Mouse (Mus musculus) kidney, postnatal 25 days (tissue): ENCODE results near the gene Vangl2.
"Not testable (repeated sequence)": the region's sequence is repeated elsewhere in the genome, so short reads cannot be mapped to it uniquely, and the experiment has no call there.

Source experiments
- DNase-seq, 2 experiments: peaks; one replicate each; pipeline ENCODE4 v3.0.0; 2021; ENCODE audit warnings: mixed read lengths in 2 of 2

The Vangl2 gene

DNA sequence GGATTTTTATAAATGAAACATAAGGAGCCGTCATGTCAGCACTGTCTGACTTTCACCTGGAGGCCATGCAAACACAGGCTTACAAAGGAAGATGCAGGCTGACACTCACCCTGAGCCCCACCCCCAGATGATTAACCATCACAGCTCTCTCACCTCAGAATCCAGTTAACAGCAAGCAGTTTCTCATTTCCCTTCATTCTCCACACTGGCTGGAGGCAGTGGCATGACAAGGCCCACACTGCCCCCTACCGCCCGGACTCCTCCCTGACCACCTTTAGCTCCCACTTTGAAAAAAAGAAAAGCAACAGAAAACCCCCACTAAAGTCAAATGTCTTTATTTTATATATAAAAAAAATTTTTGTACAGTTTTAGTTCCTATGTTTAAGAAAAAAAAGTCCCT is 27.6 kb downstream of the Vangl2 start:
- peak in 1 of 2 experiments; percentile 62 for DNase-seq

- no peak for DNase-seq
Observed at GRCm38 (mm10) chr1:171998820-171999597, 29.2 kb downstream of the Vangl2 start.

- DNase-seq, result no peak
Observed at GRCm38 (mm10) chr1:171996701-171997100, 31.5 kb downstream of the Vangl2 start.

- DNase-seq, result no peak
Observed at GRCm38 (mm10) chr1:171994918-171995715, 33.1 kb downstream of the Vangl2 start.

DNA sequence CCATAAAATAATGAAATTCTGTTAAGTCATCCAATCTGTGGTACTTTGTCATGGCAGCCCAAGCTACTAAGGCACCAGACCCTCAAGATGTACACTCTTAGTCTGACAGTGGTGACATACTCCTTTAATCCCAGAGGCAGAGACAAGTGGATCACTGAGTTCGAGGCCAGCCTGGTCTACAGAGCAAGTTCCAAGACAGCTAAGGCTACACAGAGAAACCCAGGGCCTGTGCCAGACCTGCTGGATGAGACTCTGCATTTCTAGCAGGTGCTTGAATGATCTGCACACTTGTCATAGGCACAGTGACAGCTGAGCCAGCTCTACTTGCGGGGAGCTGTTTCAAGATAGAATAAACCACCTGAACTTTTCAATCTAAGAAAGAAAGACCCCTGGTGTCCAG is 33.7 kb downstream of the Vangl2 start:
- no peak for DNase-seq

DNA sequence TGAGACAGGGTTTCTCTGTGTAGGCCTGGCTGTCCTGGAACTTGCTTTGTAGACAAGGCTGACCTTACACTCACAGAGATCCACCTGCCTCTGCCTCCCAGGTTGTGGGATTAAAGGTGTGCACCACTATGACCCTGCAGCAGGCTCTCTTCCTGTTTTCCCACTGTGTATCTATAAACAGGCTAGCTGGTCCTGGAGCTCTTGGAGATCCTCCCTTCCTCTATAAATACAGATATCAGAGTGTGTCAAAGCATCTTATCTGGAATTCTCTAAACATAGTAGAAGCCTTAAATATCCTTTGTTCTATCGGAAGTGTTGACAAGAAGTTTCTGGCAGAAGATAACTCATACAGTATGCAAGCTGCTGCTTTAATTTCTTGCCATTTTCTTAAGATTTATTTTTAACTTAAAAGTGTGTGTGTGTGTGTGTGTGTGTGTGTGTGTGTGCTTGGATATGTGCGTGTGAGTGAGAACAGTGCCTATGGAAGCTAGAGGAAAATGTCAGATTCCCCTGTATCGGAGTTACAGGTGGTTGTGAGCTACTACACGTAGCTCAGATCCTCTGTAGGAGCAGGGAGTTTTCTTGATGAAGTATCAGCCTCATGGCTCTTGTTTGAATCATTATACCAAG is 35.2 kb downstream of the Vangl2 start:
- no peak for DNase-seq

- no peak for DNase-seq
Observed at GRCm38 (mm10) chr1:171991883-171992282, 36.4 kb downstream of the Vangl2 start.

- DNase-seq, result no peak
Observed at GRCm38 (mm10) chr1:171984121-171984520, 44.1 kb downstream of the Vangl2 start.

DNA sequence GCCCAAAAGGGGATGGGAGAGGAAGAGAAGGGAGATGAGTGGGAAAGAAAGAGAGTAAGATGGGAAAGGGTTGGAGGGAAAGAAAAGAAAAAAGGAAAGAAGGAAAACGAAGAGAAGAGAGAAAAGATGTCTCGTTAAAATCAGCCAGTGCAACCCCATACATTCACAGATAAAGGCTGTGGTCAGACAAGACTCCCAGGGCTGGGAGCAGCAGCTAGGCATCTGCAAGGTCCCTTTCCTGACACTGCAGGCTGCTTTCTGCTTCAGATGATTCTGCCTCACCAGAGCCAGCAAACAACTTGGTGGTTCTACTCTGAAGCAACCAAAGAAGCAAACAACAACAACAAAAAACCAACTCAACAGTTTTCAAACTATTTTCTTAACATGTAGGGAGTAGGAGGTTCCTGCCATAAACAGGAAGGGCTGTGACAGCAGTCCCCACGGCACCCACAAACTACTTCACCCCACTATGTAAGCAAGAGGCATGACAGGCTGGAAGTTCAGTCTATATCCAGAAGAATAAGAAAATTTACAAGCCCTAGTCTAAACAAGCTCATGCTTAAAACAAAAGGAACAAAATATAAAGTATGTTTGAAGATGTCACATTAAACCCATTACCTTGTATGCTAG is 44.8 kb downstream of the Vangl2 start:
- no peak for DNase-seq

- no peak for DNase-seq
Observed at GRCm38 (mm10) chr1:171982740-171983139, 45.5 kb downstream of the Vangl2 start.

DNA sequence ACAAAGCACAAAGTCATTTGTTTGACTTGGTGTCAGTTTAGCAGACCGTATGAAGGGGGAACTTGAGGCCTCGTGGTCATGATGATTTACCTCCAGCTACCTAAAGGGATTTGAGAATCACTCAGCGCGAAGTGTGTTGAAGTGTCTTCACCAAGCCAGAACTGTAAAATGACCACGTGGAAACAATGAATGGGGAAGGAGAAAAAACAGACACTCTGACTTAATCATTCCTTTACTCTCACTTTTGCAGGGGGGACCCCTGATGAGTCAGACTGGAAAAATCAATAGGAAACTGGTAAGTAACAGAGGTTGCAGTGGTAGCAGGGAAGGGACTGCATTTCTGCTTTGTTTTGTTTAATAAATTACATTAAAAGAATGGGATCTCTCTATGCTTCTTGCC is 46.1 kb downstream of the Vangl2 start:
- DNase-seq, result no peak

- DNase-seq, result no peak
Observed at GRCm38 (mm10) chr1:171979969-171980730, 48.1 kb downstream of the Vangl2 start.

DNA sequence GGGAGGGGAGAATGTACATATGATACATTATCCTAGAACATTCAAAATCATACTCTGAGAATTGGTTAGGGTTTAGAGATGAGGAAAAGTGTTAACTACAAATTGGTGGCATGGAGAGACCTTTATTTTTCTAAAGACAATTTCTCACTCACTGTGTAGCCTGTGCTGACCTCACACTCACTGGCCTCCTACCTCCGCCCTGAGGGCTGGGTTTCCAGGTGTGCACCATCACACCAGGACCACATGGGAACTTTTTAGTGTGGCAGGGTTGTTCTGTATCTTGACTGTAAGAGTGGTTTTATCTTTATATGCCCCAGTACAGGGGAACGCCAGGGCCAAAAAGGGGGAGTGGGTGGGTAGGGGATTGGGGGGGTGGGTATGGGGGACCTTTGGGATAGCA is 50.4 kb downstream of the Vangl2 start:
- DNase-seq, result no peak

DNA sequence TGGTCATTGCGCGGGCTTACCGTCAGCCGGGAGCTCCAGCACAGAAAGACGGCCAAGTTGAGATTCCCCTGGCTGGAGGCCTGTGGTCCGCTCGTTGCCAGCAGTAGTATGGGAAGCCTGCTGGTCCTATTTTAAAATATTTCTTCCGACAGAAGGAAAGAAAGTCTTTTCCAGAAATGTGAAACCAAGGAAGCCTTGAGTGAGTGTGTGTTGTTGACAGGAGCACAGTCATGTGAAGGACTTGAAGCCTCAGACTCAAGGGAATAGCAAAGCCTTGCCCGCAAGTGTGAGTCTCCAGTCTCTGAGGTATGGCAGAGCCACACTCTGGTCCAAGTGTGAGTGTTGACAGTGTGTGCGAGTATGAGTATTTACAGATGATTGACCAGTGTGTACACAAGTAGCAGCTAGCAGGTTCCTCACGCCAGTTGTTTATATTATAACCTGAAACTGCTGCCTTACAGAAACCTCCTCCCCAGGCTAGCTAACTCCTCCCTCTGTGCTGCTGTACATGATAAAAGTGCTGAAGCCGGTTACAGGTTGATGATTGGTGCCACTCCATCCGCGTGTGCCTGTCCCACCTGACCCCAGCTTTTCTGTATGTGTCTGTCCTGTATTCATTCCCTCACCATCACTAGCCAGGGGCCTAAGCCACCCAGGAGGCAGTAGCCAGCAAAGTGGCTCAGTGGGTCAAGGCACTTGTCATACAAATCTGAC is 51.3 kb downstream of the Vangl2 start:
- DNase-seq, result no peak

DNA sequence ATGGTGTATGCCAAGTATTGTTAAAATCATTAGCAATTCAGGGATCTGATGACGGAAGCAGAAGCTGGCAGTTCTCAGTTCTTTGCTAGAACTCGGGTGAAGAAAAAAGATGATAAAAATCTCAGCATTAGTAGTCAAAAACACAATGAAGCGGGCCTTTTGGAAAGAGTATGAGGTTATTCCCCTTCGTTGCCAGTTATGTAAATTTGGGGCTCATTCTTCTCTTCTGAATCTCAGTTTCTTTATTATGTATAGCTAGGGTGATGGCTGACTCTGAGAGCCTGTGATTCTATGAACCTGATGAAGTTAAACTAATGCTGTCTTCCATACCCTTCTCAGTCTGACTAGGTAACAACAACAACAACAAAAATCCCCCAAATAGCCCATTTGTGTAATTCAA is 52.4 kb downstream of the Vangl2 start:
- DNase-seq, result no peak

GRCm38 (mm10) chr1:171975377-171975776 is 52.9 kb downstream of the Vangl2 start:
- no peak for DNase-seq

- DNase-seq, result not testable (repeated sequence)
Observed at GRCm38 (mm10) chr1:171974361-171974760, 53.9 kb downstream of the Vangl2 start.

- DNase-seq, result no peak
Observed at GRCm38 (mm10) chr1:171970854-171971586, 57.2 kb downstream of the Vangl2 start.

DNA sequence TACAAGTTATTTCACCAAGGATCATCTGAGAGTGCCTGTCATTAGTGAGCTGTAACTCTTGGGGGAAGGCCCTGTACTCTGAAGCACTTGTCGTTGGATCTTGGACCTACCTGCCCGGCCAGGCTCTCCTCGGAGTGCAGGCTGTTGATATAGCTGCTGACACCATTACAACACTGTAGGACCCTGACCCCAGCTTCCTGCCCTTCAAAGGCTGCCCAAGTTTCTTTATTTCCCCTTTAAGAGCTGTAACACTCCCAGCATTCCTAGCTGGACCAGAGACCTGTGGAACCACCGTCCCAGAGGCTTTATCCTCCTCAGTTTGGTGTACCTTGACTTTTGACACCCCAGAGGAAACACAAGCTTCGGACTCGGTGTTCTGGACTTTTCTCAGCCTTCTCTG is 59.0 kb downstream of the Vangl2 start:
- no peak for DNase-seq

DNA sequence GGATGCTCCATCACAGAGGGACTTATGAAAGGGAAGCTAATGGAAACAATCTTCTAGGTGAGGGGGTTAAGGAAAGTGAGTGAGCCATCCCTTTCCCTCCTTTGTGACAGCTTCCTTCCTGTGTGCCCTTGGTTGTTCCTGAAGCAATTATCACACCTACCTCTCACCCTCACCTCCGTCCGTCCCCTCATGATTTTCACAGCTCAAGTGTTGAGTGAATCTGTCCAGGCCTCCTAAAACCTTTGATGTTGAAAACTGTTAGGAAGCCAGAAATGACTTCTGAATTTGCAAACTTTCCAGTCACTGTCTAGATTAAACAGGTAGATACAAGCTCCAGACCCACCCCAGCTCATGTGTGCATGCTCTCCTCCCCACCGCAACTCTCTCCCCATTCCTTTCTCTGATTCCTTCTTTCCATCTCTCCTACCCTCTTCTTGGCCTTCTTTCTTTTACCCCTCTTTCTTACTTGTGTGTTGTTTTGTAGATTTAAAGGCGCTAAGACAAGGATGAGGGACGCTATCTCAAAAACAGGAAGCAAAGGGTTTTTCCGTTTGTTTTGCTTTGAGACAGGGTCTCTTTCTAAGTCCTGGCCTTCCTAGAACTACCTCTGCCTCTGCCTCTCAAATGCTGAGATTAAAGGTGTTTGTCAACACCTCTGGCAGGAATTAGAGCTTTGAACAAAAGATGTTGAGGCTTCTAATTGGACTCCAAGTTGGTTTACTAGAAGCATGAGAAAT is 62.0 kb downstream of the Vangl2 start:
- DNase-seq, result no peak
